Mouse (Mus musculus): Measurements from ENCODE around the gene Ina.

GRCm38 (mm10) chr19:47047236-47047833, 32.8 kb downstream of the Ina start:
- no peak for TF ChIP-seq TAL1 (IDR thresholded peaks at IDR 0.05; ENCODE audit: low read length)
- TF ChIP-seq GATA1 (IDR thresholded peaks at IDR 0.05; ENCODE audit: low read length): no peak
